Mouse (Mus musculus) right cerebral cortex, postnatal 10 days (tissue): Measurements from ENCODE around the gene Prss50.

Experiments
- DNase-seq, 2 experiments: peaks; one replicate each; pipeline ENCODE4 v3.0.0; 2021; ENCODE audit warnings: low spot score in 2 of 2

Prss50 gene

GRCm38 (mm10) chr9:110874660-110875191 is 17.0 kb downstream of the Prss50 start:
- DNase-seq, result no peak

DNA sequence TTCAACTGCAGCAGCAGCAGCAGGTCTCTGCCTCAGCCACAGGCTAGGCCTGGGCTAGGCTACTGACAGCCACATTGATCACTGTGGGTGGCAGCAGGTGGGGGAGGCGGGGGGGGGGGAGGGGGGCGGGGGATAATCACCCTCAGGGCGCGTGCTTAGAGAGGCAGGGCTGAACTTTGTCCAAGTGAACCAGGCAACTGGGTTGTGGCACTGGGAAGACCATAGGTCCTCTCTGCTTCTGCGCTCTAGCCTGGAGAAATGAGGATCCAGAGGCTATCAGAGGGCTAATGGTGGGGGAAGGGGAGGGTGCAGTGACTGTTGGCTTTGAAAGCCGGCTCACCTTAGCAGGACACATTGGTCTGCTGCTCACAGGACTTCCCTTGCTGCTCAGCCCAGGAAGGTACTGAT is 17.5 kb downstream of the Prss50 start:
- no peak for DNase-seq

DNA sequence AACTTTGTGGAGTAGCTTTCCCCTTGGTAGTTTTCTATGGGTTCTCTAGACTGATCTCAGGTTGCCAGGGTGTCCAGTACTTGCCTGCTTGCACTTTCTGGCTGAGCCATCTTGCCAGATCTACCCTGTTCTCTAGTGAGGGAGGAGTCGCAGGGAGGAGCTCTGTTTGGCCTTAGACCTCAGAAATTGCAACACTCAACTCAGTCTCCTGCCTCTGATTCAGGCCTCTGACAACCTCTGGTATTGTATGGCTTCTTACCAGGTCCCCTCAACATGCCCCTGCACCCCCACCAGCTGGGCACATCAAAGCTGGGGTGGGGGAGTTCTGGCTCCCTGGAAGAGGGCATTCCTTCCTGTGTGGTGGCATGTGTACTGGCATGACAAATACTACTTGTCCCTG is 19.6 kb downstream of the Prss50 start:
- no peak for DNase-seq

DNA sequence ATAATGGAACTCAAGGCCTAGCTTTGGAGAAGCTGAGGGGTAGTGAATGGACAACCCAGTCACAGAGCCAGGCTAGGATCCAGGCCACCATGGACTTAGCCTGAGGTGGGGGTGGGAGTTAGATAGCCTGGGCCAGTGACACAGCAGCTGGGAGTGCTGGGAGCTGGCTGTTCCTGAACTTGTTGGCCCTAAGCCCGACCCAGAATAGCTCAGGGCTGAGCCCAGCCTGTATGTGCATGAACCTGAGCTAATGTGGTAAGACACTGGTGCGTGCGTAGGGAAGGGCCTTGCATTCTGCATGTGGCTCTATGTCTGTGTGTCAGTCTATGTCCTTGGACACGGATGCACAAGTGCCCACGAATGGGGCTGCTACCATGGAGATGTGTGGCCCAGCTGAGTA is 20.1 kb downstream of the Prss50 start:
- peak; percentile 65 to 70 for DNase-seq

- peak; percentile 69 for DNase-seq
Observed at GRCm38 (mm10) chr9:110879191-110879920, 21.6 kb downstream of the Prss50 start, which contains the start of gene Als2cl. Gene Als2cl (plus strand): TSS chr9:110879870.

- peak; percentile 57 to 59 for DNase-seq
Observed at GRCm38 (mm10) chr9:110879998-110880561, 22.3 kb downstream of the Prss50 start, which contains the start of gene Tmie. Gene Tmie (minus strand): TSS chr9:110880113.

DNA sequence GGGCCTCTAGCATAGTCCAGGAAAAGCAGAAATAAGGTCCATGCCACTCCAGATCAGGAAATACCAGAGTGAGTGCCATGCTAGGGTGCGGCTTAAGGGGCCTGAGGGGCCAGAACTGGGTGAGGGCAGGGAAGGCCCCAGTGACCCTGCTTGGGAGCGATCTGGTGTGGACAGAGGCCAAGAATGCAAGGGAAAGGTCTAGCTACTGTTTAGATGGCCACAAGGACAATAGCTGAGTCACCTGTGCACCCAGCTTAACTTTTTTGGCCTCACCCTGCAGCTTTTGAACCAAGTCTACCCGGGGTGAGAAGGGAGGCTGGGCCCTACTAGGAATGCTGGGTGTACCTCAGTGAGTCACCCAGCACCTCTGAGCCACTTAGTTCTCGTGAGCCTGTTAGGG is 23.0 kb downstream of the Prss50 start:
- DNase-seq, result no peak

DNA sequence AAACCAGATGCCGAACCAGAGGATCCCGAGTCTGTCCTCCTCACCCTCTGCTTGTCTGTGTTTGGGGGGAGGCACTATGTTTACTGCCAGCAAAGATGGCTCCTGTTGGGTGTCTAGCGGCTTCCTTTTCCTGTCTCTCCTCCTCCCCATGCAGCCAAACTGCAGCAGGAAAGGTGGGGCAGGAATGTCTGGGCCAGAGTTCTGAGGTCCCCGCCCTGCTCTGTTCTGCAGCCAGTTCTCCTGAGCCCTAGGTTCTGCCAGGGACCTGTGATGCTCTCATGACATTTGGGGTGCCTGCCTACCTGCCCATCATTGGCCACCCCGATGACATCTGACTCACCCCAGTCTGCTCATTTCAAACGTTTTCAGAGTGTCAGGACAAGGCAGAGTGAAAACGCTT is 24.2 kb downstream of the Prss50 start:
- DNase-seq, result no peak

DNA sequence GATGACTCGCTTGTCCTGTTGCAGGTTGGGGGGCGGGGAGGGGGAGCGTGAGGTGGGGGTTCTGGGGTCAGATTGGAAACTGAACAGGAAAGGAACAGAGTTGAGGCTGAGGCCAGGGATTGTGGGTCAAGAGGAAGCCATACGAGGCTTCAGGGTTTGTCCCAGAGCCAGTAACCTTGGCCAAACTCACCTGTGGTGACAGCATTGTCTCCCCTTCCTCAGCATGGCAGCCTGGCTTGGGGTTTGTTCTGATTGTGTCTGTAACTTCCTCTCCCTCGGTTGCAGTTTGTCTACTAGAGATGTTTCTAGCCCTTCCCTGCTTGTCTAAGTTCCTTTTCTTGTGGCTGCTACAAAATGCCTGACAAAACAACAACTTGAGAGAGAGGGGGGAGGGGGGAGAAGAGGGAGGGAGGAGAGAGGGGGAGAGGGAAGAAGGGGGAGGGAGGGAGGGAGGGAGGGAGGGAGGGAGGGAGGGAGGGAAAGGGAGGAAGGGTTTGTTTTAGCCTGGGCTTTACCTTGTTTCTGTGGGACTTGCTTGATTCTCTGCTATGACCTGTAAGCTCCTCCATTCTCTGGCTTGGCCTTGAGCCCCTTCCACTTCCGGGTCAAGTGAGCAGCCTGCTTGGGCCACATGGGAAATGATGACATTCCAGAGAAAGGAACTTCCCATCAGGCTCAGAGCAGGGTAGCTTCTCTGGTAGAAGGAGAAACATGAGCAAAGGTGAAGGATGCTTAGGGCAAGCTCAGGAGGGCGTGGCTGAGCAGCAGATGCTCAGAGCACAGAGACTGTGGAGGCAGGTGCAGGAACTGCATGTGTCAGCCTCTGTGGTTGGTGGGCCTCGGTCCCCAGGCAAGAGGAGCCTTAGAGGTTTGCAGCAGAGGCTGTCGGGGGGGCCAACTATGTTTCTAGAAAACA is 29.9 kb downstream of the Prss50 start:
- DNase-seq, result no peak

DNA sequence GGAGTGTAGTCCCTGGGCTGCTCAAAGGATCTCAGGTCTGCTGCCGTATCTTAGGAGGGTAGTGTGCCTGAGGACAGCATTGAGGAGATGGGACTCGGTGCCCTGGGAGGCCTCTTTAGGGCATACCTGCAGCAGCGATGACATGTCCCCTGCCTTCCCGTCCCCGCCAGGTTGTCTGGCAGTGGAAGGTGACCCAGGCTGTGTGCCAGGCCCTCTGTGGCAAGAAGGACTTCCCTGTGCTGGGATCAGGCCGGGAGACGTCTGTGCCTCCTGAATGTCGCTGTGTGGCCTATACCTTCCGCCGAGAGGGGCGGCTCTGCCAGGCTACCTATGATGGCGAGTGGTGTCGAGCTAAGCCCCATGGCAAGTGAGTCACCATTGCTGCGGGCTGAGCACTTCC is 31.2 kb downstream of the Prss50 start:
- no peak for DNase-seq

DNA sequence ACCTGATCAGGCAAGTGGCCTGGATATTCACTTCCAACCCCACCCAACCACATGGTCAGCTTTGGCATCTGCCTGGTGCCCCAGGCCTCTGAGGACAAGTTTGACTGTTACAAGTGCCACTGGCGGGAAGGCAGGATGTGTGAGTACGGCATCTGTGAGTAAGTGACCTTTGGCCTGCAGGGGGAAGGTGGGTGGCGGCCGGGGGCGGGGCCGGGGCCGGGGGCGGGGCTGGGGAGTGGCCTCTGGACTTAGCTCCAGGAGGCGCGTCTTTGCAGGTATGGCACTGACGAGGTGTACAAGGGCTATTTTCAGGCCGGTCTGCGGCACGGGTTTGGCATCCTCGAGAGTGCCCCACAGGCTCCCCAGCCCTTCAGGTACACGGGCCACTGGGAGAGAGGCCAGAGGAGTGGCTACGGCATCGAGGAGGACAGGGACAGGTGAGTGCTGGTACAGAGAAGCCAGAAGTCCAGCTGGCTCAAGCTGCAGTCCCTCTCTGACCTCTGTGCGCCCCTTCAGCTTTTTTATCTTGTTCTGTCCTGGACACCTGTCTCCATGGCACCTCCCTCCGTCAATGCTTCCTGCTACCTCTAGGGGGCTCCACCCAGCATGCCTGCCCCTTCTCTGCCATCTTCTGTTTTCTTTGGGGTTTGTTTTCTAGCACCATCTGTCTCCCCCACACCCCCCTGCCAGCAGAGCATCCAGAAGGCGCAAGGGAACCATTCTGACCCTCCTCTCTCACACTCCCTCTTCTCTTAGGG is 32.4 kb downstream of the Prss50 start:
- DNase-seq, result no peak

DNA sequence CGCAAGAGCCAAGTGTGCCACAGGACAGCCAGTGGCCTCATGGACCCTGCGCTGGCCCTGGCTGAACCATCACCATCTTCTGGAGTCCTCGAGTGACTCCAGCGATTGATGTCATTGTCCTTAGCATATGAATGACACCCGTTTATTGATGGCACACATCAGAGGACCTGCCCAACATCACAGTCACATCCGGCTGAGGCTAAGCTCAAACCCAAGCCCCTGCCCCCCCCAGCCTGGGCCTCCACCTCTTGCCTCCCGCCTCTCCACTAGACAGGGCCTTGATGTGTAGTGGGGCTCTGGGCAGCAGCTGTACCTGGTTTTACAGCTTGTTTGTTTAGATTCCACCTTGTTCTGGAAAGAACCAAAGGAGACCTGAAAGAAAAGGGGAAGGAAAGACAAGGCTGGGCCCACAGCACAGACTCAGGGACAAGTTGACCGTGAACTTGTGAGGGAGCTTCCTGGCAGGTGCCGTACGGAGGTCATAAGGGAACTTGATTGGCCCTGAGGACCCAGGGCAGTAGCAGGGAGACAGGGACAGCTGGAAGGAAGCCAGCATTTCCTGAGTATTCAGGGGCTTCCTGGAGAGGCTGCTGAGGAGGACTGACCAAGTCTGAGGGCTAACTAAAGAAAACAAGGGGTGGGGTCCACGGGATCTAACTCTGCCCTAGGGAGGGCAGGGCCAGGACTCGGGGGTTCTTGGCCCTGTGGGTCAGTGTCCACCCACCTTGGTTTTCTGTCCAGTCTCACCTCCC is 33.5 kb downstream of the Prss50 start:
- DNase-seq, result no peak

- no peak for DNase-seq
Observed at GRCm38 (mm10) chr9:110892552-110892951, 34.8 kb downstream of the Prss50 start.

- DNase-seq, result no peak
Observed at GRCm38 (mm10) chr9:110893429-110893828, 35.7 kb downstream of the Prss50 start.

GRCm38 (mm10) chr9:110895507-110895906 is 37.7 kb downstream of the Prss50 start:
- DNase-seq, result no peak

- no peak for DNase-seq
Observed at GRCm38 (mm10) chr9:110895994-110896393, 38.2 kb downstream of the Prss50 start.

DNA sequence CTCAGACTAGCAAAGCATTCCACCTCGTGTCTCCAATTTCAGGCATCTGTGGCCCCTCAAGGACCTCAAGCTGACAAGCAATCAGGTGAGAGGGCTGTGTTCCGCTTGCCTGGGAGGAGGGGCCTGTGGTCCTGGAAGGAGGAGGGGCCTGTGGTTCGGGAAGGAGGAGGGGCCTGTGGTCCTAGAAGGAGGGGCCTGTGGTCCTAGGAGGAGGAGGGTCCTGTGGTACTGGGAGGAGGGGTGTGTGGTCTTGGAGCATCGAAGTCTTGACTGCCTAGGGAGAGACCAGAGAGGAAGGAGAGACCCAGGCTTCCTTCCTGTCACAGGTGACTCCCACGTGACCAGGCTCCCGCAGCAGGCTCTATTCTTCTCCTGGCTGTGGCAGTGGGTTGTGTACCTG is 38.8 kb downstream of the Prss50 start:
- DNase-seq, result no peak

DNA sequence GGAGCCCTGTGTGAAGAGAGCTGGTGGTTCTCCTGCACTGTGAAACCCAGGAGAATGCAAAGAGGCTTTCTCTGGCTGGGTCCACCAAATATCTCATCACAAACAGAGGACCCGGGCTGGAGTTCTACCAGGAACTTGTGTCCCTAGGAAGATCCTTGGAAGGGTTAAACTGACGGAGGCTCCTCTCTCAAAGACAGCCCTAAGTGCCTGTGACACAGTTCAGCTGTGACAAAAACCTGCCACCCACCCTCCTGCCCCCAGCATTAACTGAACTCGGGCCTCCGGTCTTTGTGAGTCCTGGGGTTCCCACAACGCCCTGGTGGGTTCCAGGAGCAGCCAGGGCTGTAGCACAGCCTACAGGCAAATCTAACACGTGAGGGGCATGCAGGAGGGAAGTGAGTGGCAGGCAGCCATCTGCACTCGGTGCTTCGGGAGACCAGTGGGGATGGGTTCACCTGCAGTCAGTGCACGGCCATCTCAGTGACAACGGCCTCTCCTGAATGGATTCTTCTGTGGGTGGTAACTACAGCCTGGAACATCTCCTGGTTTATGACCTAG is 41.8 kb downstream of the Prss50 start:
- DNase-seq, result no peak

GRCm38 (mm10) chr9:110901204-110901603 is 43.4 kb downstream of the Prss50 start:
- DNase-seq, result no peak

- no peak for DNase-seq
Observed at GRCm38 (mm10) chr9:110902271-110902670, 44.5 kb downstream of the Prss50 start.
